Mouse (Mus musculus) small intestine, adult 2 months (tissue): Measurements from ENCODE around the gene Plbd2. TPM values are rescaled to one million over a fixed set of nuclear protein-coding genes. Genes with fewer than 3 reads are reported as not detected.
A peak's percentile ranks its signal among the peaks of the same experiment; 100 is the strongest.

Experiments
- H3K27ac ChIP-seq: fragments of 200-500 bp; 2 replicates; pipeline ENCODE4 v1.5.1; 2012; ENCODE audit warnings: low read depth, low read length, control low read depth, inconsistent platforms; ENCODE audit not compliant: insufficient read depth
- H3K27me3 ChIP-seq: fragments of 200-500 bp; 2 replicates; pipeline ENCODE4 v1.6.1; 2012; ENCODE audit warnings: mild to moderate bottlenecking, moderate library complexity, low read length, inconsistent platforms; ENCODE audit not compliant: control insufficient read depth, insufficient read depth
- H3K36me3 ChIP-seq: fragments of 200-500 bp; 2 replicates; pipeline ENCODE4 v1.6.1; 2012; ENCODE audit warnings: mild to moderate bottlenecking, low read length, control low read depth, inconsistent platforms; ENCODE audit not compliant: control insufficient read depth, insufficient read depth
- H3K4me1 ChIP-seq: fragments of 200-500 bp; 2 replicates; pipeline ENCODE4 v1.6.1; 2012; ENCODE audit warnings: low read length, inconsistent platforms, mixed read lengths; ENCODE audit not compliant: control insufficient read depth, insufficient read depth, insufficient read length
- H3K4me3 ChIP-seq: fragments of 200-500 bp; 2 replicates; pipeline ENCODE4 v1.5.1; 2012; ENCODE audit warnings: low read depth, mild to moderate bottlenecking, control low read depth, inconsistent platforms, low read length, moderate library complexity
- CTCF ChIP-seq: fragments of 200-500 bp; IDR thresholded peaks from 2 replicates; pipeline ENCODE4 v1.5.1; 2012; ENCODE audit warnings: low read depth, mild to moderate bottlenecking, control low read depth, inconsistent platforms, low read length, moderate library complexity, mixed read lengths; ENCODE audit not compliant: insufficient replicate concordance, insufficient read length; ENCODE audit errors: extremely low read depth
- POLR2A ChIP-seq: fragments of 200-500 bp; IDR thresholded peaks from 2 replicates; pipeline ENCODE4 v1.6.1; 2012; ENCODE audit warnings: low read depth, mild to moderate bottlenecking, control low read depth, inconsistent platforms, low read length, moderate library complexity
- WGBS: fragments of 180-500 bp; shearing (Covaris S2); methylation state at CpG from one replicate; pipeline ENCODE4 v1.1.7; 2018; 5-methylcytosine and 5-hydroxymethylcytosine counted together
- polyA plus RNA-seq: library from polyadenylated mRNA; depleted of rRNA; stranded (reverse); fragments of >200 nt; gene quantifications from 2 replicates; pipeline ENCODE4 v1.2.3, GENCODE M21; 2012; rRNA removed

The Plbd2 gene
- 19.9 and 24.3 TPM in 2 replicates for polyA plus RNA-seq

DNA sequence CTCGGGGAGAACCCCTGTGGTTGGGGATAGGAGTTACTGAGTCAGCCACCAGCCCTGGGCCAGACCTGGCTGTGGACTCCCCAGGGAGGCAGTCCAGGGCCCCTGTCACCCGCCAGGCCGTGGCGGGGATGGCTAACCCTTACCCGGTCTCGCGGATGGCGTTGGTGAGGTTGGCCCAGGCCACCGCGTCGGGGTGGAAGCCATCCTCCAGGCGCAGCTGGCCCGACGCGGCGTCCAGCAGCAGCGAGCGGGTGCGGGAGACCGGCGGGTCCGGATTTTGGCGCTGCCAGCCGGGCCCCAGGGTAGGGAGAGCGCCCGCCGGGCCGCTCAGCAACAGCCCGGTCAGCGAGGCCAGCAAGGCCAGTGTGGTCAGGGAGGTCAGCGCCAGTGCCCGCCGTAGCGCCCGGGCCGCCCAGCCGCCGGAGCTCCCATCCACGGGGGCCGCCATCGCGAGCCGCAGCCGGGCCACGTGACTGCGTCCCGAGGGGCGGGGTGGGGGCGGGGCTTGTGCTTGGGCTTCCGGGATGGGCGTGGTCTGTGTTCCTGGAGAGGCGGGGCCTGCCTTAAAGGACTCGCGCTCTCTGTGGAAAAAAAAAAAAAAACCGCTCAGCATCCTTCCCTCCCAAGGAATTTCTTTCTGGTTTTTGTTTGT lies at the start of gene Plbd2:
Plbd2 (minus strand) TSS at position 482 of the 652 bp plus-strand sequence.
- Histone ChIP-seq H3K27ac (no peak within 1 kb of the TSS), H3K4me3 (peak within 1 kb of the TSS; percentile 91), H3K4me1 (peaks cover 7% of the 10 kb centered on the region; the same call in 1 of the 2 replicates), H3K27me3 (no peaks in the 10 kb centered on the region), H3K36me3 (0 out of 2 replicates have a peak, but pooled peaks cover 1% of the 10 kb centered on the region)
- WGBS, result under 1% methylated on average over 55 of the region's 55 CpGs
- TF ChIP-seq CTCF (no peak), POLR2A (peak; percentile 40; the same call in 1 of the 2 replicates)

DNA sequence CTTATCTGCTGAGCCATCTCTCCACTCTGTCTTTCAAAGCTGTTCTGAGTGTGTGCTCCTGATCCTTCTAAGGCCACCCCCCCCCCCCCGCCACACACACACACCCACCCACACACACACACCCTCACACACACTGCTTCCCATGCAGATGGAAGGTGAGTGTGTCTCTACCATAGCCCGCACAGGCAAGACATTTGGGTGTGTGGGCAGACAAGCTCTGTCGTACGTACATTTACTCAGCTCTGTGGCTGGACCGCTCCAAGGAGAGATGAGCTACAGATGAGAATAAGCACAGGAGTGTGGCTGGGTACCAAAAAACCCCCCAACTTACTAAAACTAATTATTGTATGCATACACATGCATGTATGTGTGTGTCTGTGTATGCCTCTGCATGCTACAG lies 47.2 kb upstream of the Plbd2 start:
- H3K36me3 ChIP-seq, result peaks cover 56% of the 10 kb centered on the region
- no peak overlapping the region for H3K4me3 ChIP-seq
- WGBS, result 96% methylated on average over 5 of the region's 5 CpGs
- TF ChIP-seq POLR2A, result no peak
- TF ChIP-seq CTCF, result no peak
- H3K27ac ChIP-seq, result no peak overlapping the region
- no peaks in the 10 kb centered on the region for H3K4me1 ChIP-seq
- H3K27me3 ChIP-seq, result no peaks in the 10 kb centered on the region

DNA sequence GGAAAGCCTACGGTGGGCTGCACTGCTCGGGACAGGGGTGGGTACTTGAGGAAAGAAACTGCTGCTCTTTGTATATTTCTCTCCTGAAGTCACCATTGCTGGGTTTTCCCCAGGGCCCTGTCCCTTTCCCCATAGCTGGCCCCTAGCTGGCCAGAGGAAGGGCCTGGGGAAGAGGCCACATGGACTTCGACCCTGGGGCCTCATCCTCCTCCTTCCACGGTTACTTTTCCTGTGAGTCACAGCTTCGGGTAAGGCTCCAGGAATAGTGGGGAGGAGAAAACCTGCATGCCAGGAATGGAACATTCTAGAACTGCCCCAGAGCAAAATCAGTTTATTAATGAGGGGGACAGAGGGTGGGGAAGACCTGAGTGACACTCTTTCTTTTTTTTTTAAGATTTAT lies 46.7 kb upstream of the Plbd2 start:
- TF ChIP-seq CTCF (no peak), POLR2A (no peak)
- H3K27me3 ChIP-seq, result no peaks in the 10 kb centered on the region
- no peaks in the 10 kb centered on the region for H3K4me1 ChIP-seq
- peaks cover 51% of the 10 kb centered on the region for H3K36me3 ChIP-seq
- H3K4me3 ChIP-seq, result no peak overlapping the region
- 44% methylated on average over 5 of the region's 5 CpGs for WGBS
- no peak overlapping the region for H3K27ac ChIP-seq

DNA sequence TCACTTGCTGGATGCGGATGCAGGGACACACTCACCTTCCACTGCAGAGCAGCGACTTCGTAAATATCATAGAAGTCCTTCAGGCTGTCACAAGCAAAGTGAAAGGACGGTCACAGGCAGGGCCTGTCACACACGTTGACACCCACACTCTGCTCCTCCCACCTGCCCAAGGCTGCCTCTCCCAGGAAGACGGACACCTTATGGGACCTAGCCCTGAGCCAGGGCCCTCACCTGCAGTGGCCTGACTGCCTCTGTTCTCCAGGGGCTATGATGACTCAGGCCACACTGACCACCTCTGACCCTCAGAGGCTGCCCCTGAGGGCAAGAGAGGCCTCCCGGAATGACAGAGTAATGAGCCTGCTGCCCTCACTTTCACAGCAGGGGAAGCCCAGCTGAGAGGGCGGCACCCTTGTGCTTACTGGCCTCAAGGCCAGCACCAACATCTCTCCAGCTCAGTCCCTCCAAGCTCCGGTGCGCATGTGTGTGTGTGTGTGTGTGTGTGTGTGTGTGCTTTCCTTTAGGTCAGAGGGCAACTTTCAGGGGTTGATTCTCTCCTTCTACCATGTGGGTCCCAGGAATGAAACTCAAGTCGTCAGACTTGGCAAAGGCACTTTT lies 44.9 kb upstream of the Plbd2 start:
- no peaks in the 10 kb centered on the region for H3K27me3 ChIP-seq
- TF ChIP-seq CTCF (no peak), POLR2A (no peak)
- no peaks in the 10 kb centered on the region for H3K4me1 ChIP-seq
- peaks cover 46% of the 10 kb centered on the region for H3K36me3 ChIP-seq
- H3K4me3 ChIP-seq, result no peak overlapping the region
- no peak overlapping the region for H3K27ac ChIP-seq
- 86% methylated on average over 11 of the region's 11 CpGs for WGBS

DNA sequence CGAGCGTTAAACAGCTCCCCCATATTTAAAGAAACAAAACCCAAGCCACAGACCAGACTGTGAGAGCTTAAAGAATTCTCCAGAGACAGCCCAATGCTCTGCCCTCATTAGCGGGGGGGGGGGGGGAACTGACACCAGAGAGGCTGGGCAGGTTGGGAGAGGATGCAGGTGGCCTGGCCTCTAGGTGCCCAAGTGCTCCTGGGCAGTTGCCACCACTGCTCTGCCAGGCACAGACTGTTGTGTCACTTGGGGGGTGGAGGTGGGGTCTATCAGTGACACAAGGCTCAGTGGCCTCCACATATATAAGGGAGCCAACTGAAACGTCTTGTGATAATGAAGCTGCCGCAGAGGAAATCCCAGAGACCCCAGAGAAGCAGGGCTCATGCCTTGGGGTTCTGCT lies 33.2 kb upstream of the Plbd2 start:
- no peaks in the 10 kb centered on the region for H3K4me1 ChIP-seq
- TF ChIP-seq CTCF (no peak), POLR2A (no peak)
- H3K27ac ChIP-seq, result no peak overlapping the region
- WGBS, result 78% methylated on average over 5 of the region's 5 CpGs
- no peak overlapping the region for H3K4me3 ChIP-seq
- peaks cover 56% of the 10 kb centered on the region for H3K36me3 ChIP-seq
- H3K27me3 ChIP-seq, result no peaks in the 10 kb centered on the region

DNA sequence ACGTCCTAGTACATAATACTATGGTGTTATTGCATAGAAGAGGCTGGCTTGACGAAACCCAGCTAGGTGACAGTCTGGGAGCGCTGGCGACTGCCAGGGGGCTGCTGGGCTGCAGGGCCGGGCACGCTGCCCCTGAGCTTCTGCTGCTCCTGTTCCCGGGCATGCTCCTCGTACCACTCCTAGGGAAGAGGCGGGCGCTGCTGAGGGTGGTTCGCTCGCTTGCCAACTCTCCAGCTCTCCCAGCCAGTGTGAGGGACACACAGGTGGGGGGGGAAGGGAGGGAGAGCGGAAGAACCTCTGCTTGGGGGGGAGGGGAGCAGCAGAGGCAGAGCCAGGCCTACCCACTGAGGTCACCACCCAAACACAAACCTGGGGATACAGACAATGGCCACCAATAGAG lies 32.6 kb upstream of the Plbd2 start:
- no peak for TF ChIP-seq CTCF
- no peak for TF ChIP-seq POLR2A
- peaks cover 54% of the 10 kb centered on the region for H3K36me3 ChIP-seq

DNA sequence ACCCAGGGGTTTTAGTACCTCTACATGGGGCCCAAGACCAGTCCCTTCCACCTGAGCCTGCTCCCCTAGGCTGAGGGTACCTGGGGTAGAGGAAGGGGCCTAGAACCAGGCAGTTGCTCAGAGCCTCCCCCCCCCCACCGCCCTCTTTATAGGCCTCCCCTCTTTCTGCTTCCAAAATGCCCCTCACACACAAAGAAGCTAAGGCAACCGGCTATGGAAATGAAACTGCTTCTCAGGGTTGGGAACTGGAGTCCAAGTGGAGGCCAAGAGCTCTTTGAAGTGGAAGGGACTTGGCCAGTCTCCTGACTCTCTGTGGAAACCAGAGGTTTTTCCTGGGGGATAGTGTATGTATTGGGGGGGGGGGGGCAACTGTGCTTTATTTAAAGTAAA lies 31.3 kb upstream of the Plbd2 start:
- Histone ChIP-seq H3K36me3 (peaks cover 43% of the 10 kb centered on the region), H3K4me3 (no peak overlapping the region), H3K4me1 (no peaks in the 10 kb centered on the region), H3K27ac (no peak overlapping the region), H3K27me3 (no peaks in the 10 kb centered on the region)
- 85% methylated on average over 2 of the region's 2 CpGs for WGBS
- no peak for TF ChIP-seq POLR2A
- TF ChIP-seq CTCF, result no peak

More for the DNA sequence above, 32.6 kb upstream of the Plbd2 start:
- whole genome bisulfite sequencing, result 90% methylated on average over 13 of the region's 13 CpGs
- Histone ChIP-seq H3K4me3 (no peak overlapping the region), H3K4me1 (no peaks in the 10 kb centered on the region), H3K27me3 (no peaks in the 10 kb centered on the region), H3K27ac (no peak overlapping the region)
